Mouse (Mus musculus): ENCODE results near the gene Dlx6. TPM values are rescaled to one million over a fixed set of nuclear protein-coding genes. Genes with fewer than 3 reads are reported as not detected.
A peak's percentile ranks its signal among the peaks of the same experiment; 100 is the strongest.

The Dlx6 gene
- polyA plus RNA-seq, 1 experiment from 2014 or later = not detected

GRCm38 (mm10) chr6:6871692-6872091 is 8.6 kb downstream of the Dlx6 start:
- Histone ChIP-seq H3K27ac (replicated peaks) (no peak overlapping the region), H3K9ac (replicated peaks) (no peak overlapping the region), H3K9me3 (replicated peaks) (no peaks in the 10 kb centered on the region), H3K36me3 (no peaks in the 10 kb centered on the region), H3K4me3 (replicated peaks) (no peak overlapping the region), H3K4me1 (0 out of 2 replicates have a peak, but pooled peaks cover 4% of the 10 kb centered on the region), H3K4me2 (no peak overlapping the region), H3K27me3 (replicated peaks) (peaks cover 90% of the 10 kb centered on the region)
- no peak for ATAC-seq (ENCODE audit: low FRiP score)
- WGBS = 1% methylated on average over 5 of the region's 5 CpGs

- 2% methylated on average over 5 of the region's 5 CpGs for WGBS
- Histone ChIP-seq H3K4me3 (replicated peaks) (no peak overlapping the region), H3K27ac (replicated peaks) (no peak overlapping the region), H3K4me2 (no peak overlapping the region), H3K27me3 (replicated peaks) (peaks cover 95% of the 10 kb centered on the region), H3K9me3 (replicated peaks) (no peaks in the 10 kb centered on the region), H3K4me1 (0 out of 2 replicates have a peak, but pooled peaks cover 4% of the 10 kb centered on the region), H3K9ac (replicated peaks) (no peak overlapping the region), H3K36me3 (no peaks in the 10 kb centered on the region)
- ATAC-seq (ENCODE audit: low FRiP score) = no peak
Measured at GRCm38 (mm10) chr6:6872873-6873272, 9.7 kb downstream of the Dlx6 start.

- Histone ChIP-seq H3K4me1 (0 out of 2 replicates have a peak, but pooled peaks cover 4% of the 10 kb centered on the region), H3K27ac (replicated peaks) (no peak overlapping the region), H3K4me2 (no peak overlapping the region), H3K9me3 (replicated peaks) (no peaks in the 10 kb centered on the region), H3K36me3 (no peaks in the 10 kb centered on the region), H3K9ac (replicated peaks) (no peak overlapping the region), H3K4me3 (replicated peaks) (no peak overlapping the region), H3K27me3 (replicated peaks) (peaks cover 96% of the 10 kb centered on the region)
- WGBS = under 1% methylated on average over 19 of the region's 19 CpGs
- ATAC-seq (ENCODE audit: low FRiP score) = 0 out of 2 replicates have a peak, but pooled peaks have one; percentile 13
Measured at GRCm38 (mm10) chr6:6873476-6874072, 10.4 kb downstream of the Dlx6 start.

GRCm38 (mm10) chr6:6874073-6874771 is 11.1 kb downstream of the Dlx6 start:
- no peak overlapping the region for H3K27ac ChIP-seq (replicated peaks)
- no peaks in the 10 kb centered on the region for H3K9me3 ChIP-seq (replicated peaks)
- H3K27me3 ChIP-seq (replicated peaks) = peaks cover 94% of the 10 kb centered on the region
- peak; percentile 27; the same call in 1 of the 2 replicates for ATAC-seq (ENCODE audit: low FRiP score)
- H3K4me2 ChIP-seq = no peak overlapping the region
- 0 out of 2 replicates have a peak, but pooled peaks cover 4% of the 10 kb centered on the region for H3K4me1 ChIP-seq
- H3K9ac ChIP-seq (replicated peaks) = no peak overlapping the region
- H3K4me3 ChIP-seq (replicated peaks) = no peak overlapping the region
- H3K36me3 ChIP-seq = no peaks in the 10 kb centered on the region
- under 1% methylated on average over 25 of the region's 25 CpGs for WGBS

- Histone ChIP-seq H3K9ac (replicated peaks) (no peak overlapping the region), H3K4me2 (no peak overlapping the region), H3K27ac (replicated peaks) (no peak overlapping the region), H3K4me3 (replicated peaks) (no peak overlapping the region), H3K4me1 (0 out of 2 replicates have a peak, but pooled peaks cover 4% of the 10 kb centered on the region), H3K27me3 (replicated peaks) (peaks cover 94% of the 10 kb centered on the region), H3K36me3 (no peaks in the 10 kb centered on the region), H3K9me3 (replicated peaks) (no peaks in the 10 kb centered on the region)
- WGBS = 2% methylated on average over 11 of the region's 11 CpGs
- no peak for ATAC-seq (ENCODE audit: low FRiP score)
Measured at GRCm38 (mm10) chr6:6875136-6875535, 12.0 kb downstream of the Dlx6 start.

- 3% methylated on average over 9 of the region's 9 CpGs for WGBS
- ATAC-seq (ENCODE audit: low FRiP score) = no peak
Measured at GRCm38 (mm10) chr6:6875676-6876075, 12.5 kb downstream of the Dlx6 start.

GRCm38 (mm10) chr6:6876231-6876630 is 13.1 kb downstream of the Dlx6 start:
- Histone ChIP-seq H3K9me3 (replicated peaks) (no peaks in the 10 kb centered on the region), H3K27me3 (replicated peaks) (peaks cover 93% of the 10 kb centered on the region), H3K27ac (replicated peaks) (no peak overlapping the region), H3K4me3 (replicated peaks) (no peak overlapping the region), H3K9ac (replicated peaks) (no peak overlapping the region), H3K4me1 (peaks cover 13% of the 10 kb centered on the region), H3K4me2 (no peak overlapping the region), H3K36me3 (no peaks in the 10 kb centered on the region)
- no peak for ATAC-seq (ENCODE audit: low FRiP score)
- WGBS = 0% methylated on average over 2 of the region's 2 CpGs

More at GRCm38 (mm10) chr6:6875676-6876075, 12.5 kb downstream of the Dlx6 start:
- Histone ChIP-seq H3K4me3 (replicated peaks) (no peak overlapping the region), H3K9ac (replicated peaks) (no peak overlapping the region), H3K4me2 (no peak overlapping the region), H3K9me3 (replicated peaks) (no peaks in the 10 kb centered on the region), H3K27ac (replicated peaks) (no peak overlapping the region), H3K4me1 (peaks cover 8% of the 10 kb centered on the region; the same call in 1 of the 2 replicates), H3K27me3 (replicated peaks) (peaks cover 93% of the 10 kb centered on the region), H3K36me3 (no peaks in the 10 kb centered on the region)

- Histone ChIP-seq H3K36me3 (no peaks in the 10 kb centered on the region), H3K27me3 (replicated peaks) (peaks cover 93% of the 10 kb centered on the region), H3K4me1 (peaks cover 18% of the 10 kb centered on the region), H3K4me2 (no peak overlapping the region), H3K27ac (replicated peaks) (no peak overlapping the region), H3K4me3 (replicated peaks) (no peak overlapping the region), H3K9me3 (replicated peaks) (no peaks in the 10 kb centered on the region), H3K9ac (replicated peaks) (no peak overlapping the region)
- ATAC-seq (ENCODE audit: low FRiP score) = no peak
- WGBS = 9% methylated on average over 7 of the region's 7 CpGs
Measured at GRCm38 (mm10) chr6:6876731-6877130, 13.6 kb downstream of the Dlx6 start.

- Histone ChIP-seq H3K4me2 (no peak overlapping the region), H3K9me3 (replicated peaks) (no peaks in the 10 kb centered on the region), H3K4me1 (peaks cover 21% of the 10 kb centered on the region), H3K9ac (replicated peaks) (no peak overlapping the region), H3K27me3 (replicated peaks) (peaks cover 90% of the 10 kb centered on the region), H3K36me3 (no peaks in the 10 kb centered on the region), H3K4me3 (replicated peaks) (no peak overlapping the region), H3K27ac (replicated peaks) (no peak overlapping the region)
- no peak for ATAC-seq (ENCODE audit: low FRiP score)
- WGBS = 9% methylated on average over 5 of the region's 5 CpGs
Measured at GRCm38 (mm10) chr6:6877346-6877910, 14.3 kb downstream of the Dlx6 start.

GRCm38 (mm10) chr6:6877981-6878840 is 15.1 kb downstream of the Dlx6 start:
- Histone ChIP-seq H3K4me3 (replicated peaks) (no peak overlapping the region), H3K36me3 (no peaks in the 10 kb centered on the region), H3K4me2 (no peak overlapping the region), H3K4me1 (peaks cover 21% of the 10 kb centered on the region), H3K9me3 (replicated peaks) (no peaks in the 10 kb centered on the region), H3K27me3 (replicated peaks) (peaks cover 91% of the 10 kb centered on the region), H3K27ac (replicated peaks) (no peak overlapping the region), H3K9ac (replicated peaks) (no peak overlapping the region)
- ATAC-seq (ENCODE audit: low FRiP score) = no peak
- 2% methylated on average over 34 of the region's 34 CpGs for WGBS

GRCm38 (mm10) chr6:6878841-6879291 is 15.7 kb downstream of the Dlx6 start:
- peaks cover 92% of the 10 kb centered on the region for H3K27me3 ChIP-seq (replicated peaks)
- H3K9me3 ChIP-seq (replicated peaks) = no peaks in the 10 kb centered on the region
- ATAC-seq (ENCODE audit: low FRiP score) = no peak
- H3K36me3 ChIP-seq = no peaks in the 10 kb centered on the region
- no peak overlapping the region for H3K4me2 ChIP-seq
- H3K4me1 ChIP-seq = peaks cover 21% of the 10 kb centered on the region
- no peak overlapping the region for H3K4me3 ChIP-seq (replicated peaks)
- no peak overlapping the region for H3K9ac ChIP-seq (replicated peaks)
- H3K27ac ChIP-seq (replicated peaks) = no peak overlapping the region
- WGBS = 2% methylated on average over 14 of the region's 14 CpGs
